Mouse (Mus musculus) liver (tissue): ENCODE measurements around the gene Fap.

Experiments used
- DNase-seq: peaks from one replicate; pipeline ENCODE4 v3.0.0-alpha.2; 2020; ENCODE audit warnings: mixed read lengths

The Fap gene

DNA sequence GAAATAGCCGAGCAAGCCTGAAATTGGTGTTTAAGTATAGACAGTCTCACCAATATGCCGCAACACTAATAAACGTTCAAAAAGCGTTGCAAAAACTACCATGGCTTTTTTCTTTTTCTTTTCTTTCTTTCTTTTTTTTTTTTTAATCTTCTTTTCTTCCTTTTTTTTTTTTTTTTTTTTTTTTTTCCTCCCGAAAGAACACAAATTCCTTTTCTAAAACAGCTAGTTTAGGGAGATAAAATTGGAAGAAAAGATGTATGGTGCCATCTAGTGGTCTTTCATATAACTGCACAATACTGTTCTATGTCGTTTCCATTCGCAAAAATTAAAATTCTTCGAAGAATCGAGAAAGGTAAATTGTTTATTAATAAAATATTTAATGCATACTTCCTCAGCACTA is 115.8 kb downstream of the Fap start:
- no peak for DNase-seq

DNA sequence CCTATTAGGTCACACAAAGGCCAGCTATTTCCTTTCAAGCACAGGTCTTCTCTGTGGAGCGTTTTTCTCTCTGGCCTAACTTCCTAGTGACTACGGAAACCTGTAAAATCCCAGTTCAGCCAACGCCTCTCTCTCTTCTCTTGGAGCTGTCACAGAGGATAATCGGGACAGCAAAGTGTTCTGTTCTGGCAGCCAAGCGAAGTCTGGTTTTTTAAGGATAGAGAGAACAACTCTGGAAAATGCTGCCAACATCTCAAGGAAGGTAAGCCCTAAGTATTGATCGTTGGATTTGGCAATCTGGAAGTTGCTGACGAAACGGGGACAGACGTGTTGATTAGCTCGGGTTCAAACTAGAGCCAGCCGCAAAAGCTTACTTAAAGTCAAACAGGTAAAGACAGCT is 118.9 kb downstream of the Fap start:
- no peak for DNase-seq

GRCm38 (mm10) chr2:62454033-62454432 is 119.8 kb downstream of the Fap start:
- DNase-seq, result no peak
